Mouse (Mus musculus) natural killer cell, adult 2 months (primary cell): ENCODE data around the gene Mindy2.

ENCODE experiments used
- DNase-seq, 2 experiments: peaks; one replicate each; pipeline ENCODE4 v3.0.0; 2022; ENCODE audit warnings: low spot score in 2 of 2

The Mindy2 gene

GRCm38 (mm10) chr9:70668048-70668447 is 11.1 kb upstream of the Mindy2 start:
- DNase-seq = peak in 1 of 2 experiments; percentile 16

- no peak for DNase-seq
These were observed 9.8 kb upstream of the Mindy2 start for GRCm38 (mm10) chr9:70666811-70667210.

- DNase-seq = no peak
These were observed 8.6 kb upstream of the Mindy2 start for GRCm38 (mm10) chr9:70665372-70666145.

- no peak for DNase-seq
These were observed 7.9 kb upstream of the Mindy2 start for GRCm38 (mm10) chr9:70664847-70665246.

- no peak for DNase-seq
These were observed 1.3 kb upstream of the Mindy2 start for GRCm38 (mm10) chr9:70658266-70658665.

GRCm38 (mm10) chr9:70656130-70657007 is 605 bp downstream of the Mindy2 start, which contains the start of gene Gm10642:
Gm10642 (plus strand) TSS chr9:70656251.
- DNase-seq = peak; percentile 62 to 73

GRCm38 (mm10) chr9:70655764-70656129 is 1.2 kb downstream of the Mindy2 start:
- no peak for DNase-seq

GRCm38 (mm10) chr9:70654496-70654895 is 2.5 kb downstream of the Mindy2 start:
- no peak for DNase-seq

- no peak for DNase-seq
These were observed 3.1 kb downstream of the Mindy2 start for GRCm38 (mm10) chr9:70653875-70654274.

GRCm38 (mm10) chr9:70652221-70652620 is 4.8 kb downstream of the Mindy2 start:
- DNase-seq = no peak

- DNase-seq = no peak
These were observed 6.0 kb downstream of the Mindy2 start for GRCm38 (mm10) chr9:70650994-70651393.

- no peak for DNase-seq
These were observed 6.7 kb downstream of the Mindy2 start for GRCm38 (mm10) chr9:70650260-70650659.

- no peak for DNase-seq
These were observed 20.2 kb downstream of the Mindy2 start for GRCm38 (mm10) chr9:70636748-70637147.

- no peak for DNase-seq
These were observed 25.3 kb downstream of the Mindy2 start for GRCm38 (mm10) chr9:70631665-70632064.

- no peak for DNase-seq
These were observed 27.3 kb downstream of the Mindy2 start for GRCm38 (mm10) chr9:70629711-70630110.

- DNase-seq = no peak
These were observed 45.8 kb downstream of the Mindy2 start for GRCm38 (mm10) chr9:70611026-70611673.

GRCm38 (mm10) chr9:70602186-70602845 is 54.7 kb downstream of the Mindy2 start:
- no peak for DNase-seq

- DNase-seq = no peak
These were observed 58.7 kb downstream of the Mindy2 start for GRCm38 (mm10) chr9:70598271-70598670.

GRCm38 (mm10) chr9:70591486-70591885 is 65.5 kb downstream of the Mindy2 start:
- DNase-seq = no peak

- peak in 1 of 2 experiments; percentile 13 for DNase-seq
These were observed 66.2 kb downstream of the Mindy2 start for GRCm38 (mm10) chr9:70590775-70591174.

- DNase-seq = no peak
These were observed 69.8 kb downstream of the Mindy2 start for GRCm38 (mm10) chr9:70587171-70587570.

- DNase-seq = no peak
These were observed 71.8 kb downstream of the Mindy2 start for GRCm38 (mm10) chr9:70585172-70585571.
